Mouse (Mus musculus) intestine, embryonic 16.5 days (tissue): Measurements from ENCODE around the gene Alg9. TPM values are rescaled to one million over a fixed set of nuclear protein-coding genes. Genes with fewer than 3 reads are reported as not detected.

Source experiments
- ATAC-seq: fragments of 200-750 bp; cut with Nextera tagmentation; 2 replicates; pipeline ENCODE4 v1.8.0; 2017; ENCODE audit warnings: moderate TSS enrichment, moderate library complexity
- H3K27ac ChIP-seq: fragments of 300-500 bp; sonication (generic); 2 replicates; pipeline ENCODE4 v1.5.1; 2014; ENCODE audit warnings: mild to moderate bottlenecking, low read length
- H3K27me3 ChIP-seq: fragments of 300-500 bp; sonication (generic); replicated peaks from 2 replicates; pipeline ENCODE4 v1.6.1; 2014; ENCODE audit warnings: low read length, control low read depth, mixed read lengths; ENCODE audit not compliant: control insufficient read depth, insufficient read depth
- H3K36me3 ChIP-seq: fragments of 300-500 bp; sonication (generic); 2 replicates; pipeline ENCODE4 v1.6.1; 2014; ENCODE audit warnings: low read length, control low read depth; ENCODE audit not compliant: control insufficient read depth, insufficient read depth
- H3K4me1 ChIP-seq: fragments of 300-500 bp; sonication (generic); 2 replicates; pipeline ENCODE4 v1.6.1; 2014; ENCODE audit warnings: low read length, control low read depth, mixed read lengths; ENCODE audit not compliant: control insufficient read depth, insufficient read depth
- H3K4me2 ChIP-seq: fragments of 300-500 bp; sonication (generic); 2 replicates; pipeline ENCODE4 v1.6.1; 2014; ENCODE audit warnings: low read depth, low read length, control low read depth
- H3K4me3 ChIP-seq: fragments of 300-500 bp; sonication (generic); 2 replicates; pipeline ENCODE4 v1.5.1; 2014; ENCODE audit warnings: mild to moderate bottlenecking, low read length
- H3K9ac ChIP-seq: fragments of 300-500 bp; sonication (generic); 2 replicates; pipeline ENCODE4 v1.6.1; 2014; ENCODE audit warnings: low read depth, low read length
- H3K9me3 ChIP-seq: fragments of 300-500 bp; sonication (generic); 2 replicates; pipeline ENCODE4 v1.6.1; 2016; ENCODE audit warnings: low read length, control low read depth; ENCODE audit not compliant: control insufficient read depth
- WGBS: fragments of 180-500 bp; shearing (Covaris S2); extraction: QIAGEN DNeasy Blood & Tissue Kit; methylation state at CpG from one replicate; pipeline ENCODE4 v1.1.7; 2014; 5-methylcytosine and 5-hydroxymethylcytosine counted together
- polyA plus RNA-seq: library from polyadenylated mRNA; unstranded; fragments of >200 nt; fragmentation: Nextera tagmentation; extraction: Ambion mirVana; gene quantifications from 2 replicates; pipeline ENCODE4 v1.2.1, GENCODE M21; 2015

The Alg9 gene
- polyA plus RNA-seq, 1 experiment from 2014 or later = 42.9 TPM

- Histone ChIP-seq H3K4me2 (no peak overlapping the region), H3K27ac (no peak overlapping the region), H3K4me1 (peaks cover 7% of the 10 kb centered on the region), H3K4me3 (no peak overlapping the region), H3K36me3 (peaks cover 13% of the 10 kb centered on the region), H3K9ac (no peak overlapping the region), H3K9me3 (no peaks in the 10 kb centered on the region), H3K27me3 (no peaks in the 10 kb centered on the region)
- no peak for ATAC-seq
- 91% methylated on average over 18 of the region's 18 CpGs for WGBS
These were observed 86.5 kb downstream of the Alg9 start for GRCm38 (mm10) chr9:50861119-50861839.

- Histone ChIP-seq H3K4me1 (no peaks in the 10 kb centered on the region), H3K36me3 (peaks cover 13% of the 10 kb centered on the region)
- no peak for ATAC-seq
These were observed 89.0 kb downstream of the Alg9 start for GRCm38 (mm10) chr9:50863824-50864223.

GRCm38 (mm10) chr9:50864877-50865276 lies 90.1 kb downstream of the Alg9 start:
- 73% methylated on average over 5 of the region's 5 CpGs for WGBS
- H3K4me2 ChIP-seq = no peak overlapping the region
- H3K9me3 ChIP-seq = no peaks in the 10 kb centered on the region
- no peak for ATAC-seq
- H3K9ac ChIP-seq = no peak overlapping the region
- H3K27me3 ChIP-seq = no peaks in the 10 kb centered on the region
- H3K36me3 ChIP-seq = peaks cover 10% of the 10 kb centered on the region
- H3K4me3 ChIP-seq = no peak overlapping the region
- H3K27ac ChIP-seq = no peak overlapping the region
- no peaks in the 10 kb centered on the region for H3K4me1 ChIP-seq

More at GRCm38 (mm10) chr9:50863824-50864223, 89.0 kb downstream of the Alg9 start:
- no peak overlapping the region for H3K9ac ChIP-seq
- H3K9me3 ChIP-seq = no peaks in the 10 kb centered on the region
- H3K4me3 ChIP-seq = no peak overlapping the region
- 84% methylated on average over 4 of the region's 4 CpGs for WGBS
- H3K27ac ChIP-seq = no peak overlapping the region
- no peak overlapping the region for H3K4me2 ChIP-seq
- no peaks in the 10 kb centered on the region for H3K27me3 ChIP-seq

GRCm38 (mm10) chr9:50865803-50866202 lies 91.0 kb downstream of the Alg9 start:
- no peaks in the 10 kb centered on the region for H3K27me3 ChIP-seq
- no peak overlapping the region for H3K27ac ChIP-seq
- ATAC-seq = no peak
- H3K9ac ChIP-seq = no peak overlapping the region
- H3K36me3 ChIP-seq = peaks cover 13% of the 10 kb centered on the region
- H3K4me1 ChIP-seq = no peaks in the 10 kb centered on the region
- H3K4me2 ChIP-seq = no peak overlapping the region
- H3K4me3 ChIP-seq = no peak overlapping the region
- no peaks in the 10 kb centered on the region for H3K9me3 ChIP-seq
- WGBS = 83% methylated on average over 8 of the region's 8 CpGs

GRCm38 (mm10) chr9:50867015-50867414 lies 92.2 kb downstream of the Alg9 start:
- H3K4me3 ChIP-seq = no peak overlapping the region
- H3K27ac ChIP-seq = no peak overlapping the region
- WGBS = 95% methylated on average over 6 of the region's 6 CpGs
- H3K4me2 ChIP-seq = no peak overlapping the region
- no peak overlapping the region for H3K9ac ChIP-seq
- no peaks in the 10 kb centered on the region for H3K9me3 ChIP-seq
- peaks cover 9% of the 10 kb centered on the region; the same call in 1 of the 2 replicates for H3K36me3 ChIP-seq
- no peaks in the 10 kb centered on the region for H3K27me3 ChIP-seq
- ATAC-seq = no peak
- H3K4me1 ChIP-seq = no peaks in the 10 kb centered on the region

- H3K4me3 ChIP-seq = no peak overlapping the region
- H3K9ac ChIP-seq = no peak overlapping the region
- 92% methylated on average over 2 of the region's 2 CpGs for WGBS
- no peak overlapping the region for H3K27ac ChIP-seq
- no peaks in the 10 kb centered on the region for H3K4me1 ChIP-seq
- H3K36me3 ChIP-seq = peaks cover 2% of the 10 kb centered on the region; the same call in 1 of the 2 replicates
- no peak for ATAC-seq
- no peaks in the 10 kb centered on the region for H3K27me3 ChIP-seq
- no peak overlapping the region for H3K4me2 ChIP-seq
- no peaks in the 10 kb centered on the region for H3K9me3 ChIP-seq
These were observed 93.4 kb downstream of the Alg9 start for GRCm38 (mm10) chr9:50868182-50868581.

GRCm38 (mm10) chr9:50873210-50873609 lies 98.4 kb downstream of the Alg9 start:
- 91% methylated on average over 9 of the region's 9 CpGs for WGBS
- H3K4me2 ChIP-seq = no peak overlapping the region
- H3K27ac ChIP-seq = no peak overlapping the region
- no peaks in the 10 kb centered on the region for H3K27me3 ChIP-seq
- ATAC-seq = no peak
- no peak overlapping the region for H3K9ac ChIP-seq
- H3K36me3 ChIP-seq = peaks cover 5% of the 10 kb centered on the region; the same call in 1 of the 2 replicates
- no peaks in the 10 kb centered on the region for H3K9me3 ChIP-seq
- H3K4me1 ChIP-seq = 0 out of 2 replicates have a peak, but pooled peaks cover 3% of the 10 kb centered on the region
- H3K4me3 ChIP-seq = no peak overlapping the region

- no peak overlapping the region for H3K4me2 ChIP-seq
- H3K9ac ChIP-seq = no peak overlapping the region
- no peak for ATAC-seq
- no peak overlapping the region for H3K27ac ChIP-seq
- 0 out of 2 replicates have a peak, but pooled peaks cover 3% of the 10 kb centered on the region for H3K4me1 ChIP-seq
- no peak overlapping the region for H3K4me3 ChIP-seq
- 89% methylated on average over 6 of the region's 6 CpGs for WGBS
- no peaks in the 10 kb centered on the region for H3K27me3 ChIP-seq
- H3K36me3 ChIP-seq = peaks cover 5% of the 10 kb centered on the region; the same call in 1 of the 2 replicates
- no peaks in the 10 kb centered on the region for H3K9me3 ChIP-seq
These were observed 99.2 kb downstream of the Alg9 start for GRCm38 (mm10) chr9:50874031-50874430.

- H3K9ac ChIP-seq = no peak overlapping the region
- no peak overlapping the region for H3K4me3 ChIP-seq
- 0 out of 2 replicates have a peak, but pooled peaks cover 3% of the 10 kb centered on the region for H3K4me1 ChIP-seq
- H3K27me3 ChIP-seq = no peaks in the 10 kb centered on the region
- ATAC-seq = no peak
- no peak overlapping the region for H3K4me2 ChIP-seq
- H3K9me3 ChIP-seq = no peaks in the 10 kb centered on the region
- WGBS = 96% methylated on average over 4 of the region's 4 CpGs
- peaks cover 9% of the 10 kb centered on the region; the same call in 1 of the 2 replicates for H3K36me3 ChIP-seq
- no peak overlapping the region for H3K27ac ChIP-seq
These were observed 100.7 kb downstream of the Alg9 start for GRCm38 (mm10) chr9:50875470-50875869.
